Mouse (Mus musculus): ENCODE measurements at regions not wholly inside any gene's neighbourhood (a gene's known extent, or its start where the extent isn't known, plus 50 kb on each side); places are given as distances from the start of the nearest gene placed in this dataset.

DNA sequence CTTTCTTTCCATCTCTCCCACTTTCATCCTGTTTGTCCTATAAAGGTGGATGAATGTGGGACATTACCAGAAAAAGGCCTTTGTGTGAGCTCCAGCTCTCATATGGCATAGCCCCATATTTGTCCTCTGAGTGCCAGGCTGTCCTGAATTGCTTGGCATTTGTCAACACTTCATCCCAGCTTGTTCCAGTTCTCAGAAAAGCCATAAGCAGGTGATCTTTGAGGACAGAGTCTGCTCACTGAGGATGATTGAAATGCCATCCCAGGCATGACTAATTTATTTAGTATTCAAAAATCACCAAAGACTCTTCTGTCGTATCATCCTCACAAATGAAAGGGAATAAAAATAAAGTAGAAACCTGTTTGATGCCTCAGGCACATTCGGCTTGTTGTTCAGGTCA lies 203.6 kb upstream of the Defb41 start:
- TF ChIP-seq MAX (IDR thresholded peaks at IDR 0.05) (no peak), USF1 (IDR thresholded peaks at IDR 0.05; ENCODE audit: low read depth) (no peak), CEBPB (IDR thresholded peaks at IDR 0.05; ENCODE audit: low read depth) (no peak), FOSL1 (IDR thresholded peaks at IDR 0.05; ENCODE audit: insufficient read depth, low read length, poor library complexity, severe bottlenecking) (no peak), CTCF (IDR thresholded peaks at IDR 0.05; ENCODE audit: control insufficient read depth, insufficient read depth, insufficient read length) (no peak), MYOD1 (IDR thresholded peaks at IDR 0.05; ENCODE audit: control insufficient read depth, insufficient read length, low read depth) (no peak), MYOG (IDR thresholded peaks at IDR 0.05; ENCODE audit: control insufficient read depth, extremely low read depth, insufficient read length) (no peak)
- H3ac ChIP-seq (ENCODE audit: control insufficient read depth, insufficient read length, low read depth) = no peak overlapping the region
- H3K79me3 ChIP-seq (ENCODE audit: low read depth) = no peaks in the 10 kb centered on the region

GRCm38 (mm10) chr1:18465303-18465829 lies 200.4 kb upstream of the Defb41 start:
- H3ac ChIP-seq (ENCODE audit: control insufficient read depth, insufficient read length, low read depth) = no peak overlapping the region
- no peaks in the 10 kb centered on the region for H3K36me3 ChIP-seq (ENCODE audit: control insufficient read depth, insufficient read depth)
- no peaks in the 10 kb centered on the region for H3K27me3 ChIP-seq (ENCODE audit: control insufficient read depth, insufficient read depth, insufficient read length)
- no peak overlapping the region for H3K4me3 ChIP-seq (ENCODE audit: insufficient read depth, poor library complexity, severe bottlenecking)
- TF ChIP-seq CEBPB (IDR thresholded peaks at IDR 0.05; ENCODE audit: low read depth) (no peak), MYOD1 (IDR thresholded peaks at IDR 0.05; ENCODE audit: control insufficient read depth, insufficient read length, low read depth) (no peak), USF1 (IDR thresholded peaks at IDR 0.05; ENCODE audit: low read depth) (no peak), MAX (IDR thresholded peaks at IDR 0.05) (no peak), CTCF (IDR thresholded peaks at IDR 0.05; ENCODE audit: control insufficient read depth, insufficient read depth, insufficient read length) (no peak), MYOG (IDR thresholded peaks at IDR 0.05; ENCODE audit: control insufficient read depth, extremely low read depth, insufficient read length) (no peak), FOSL1 (IDR thresholded peaks at IDR 0.05; ENCODE audit: insufficient read depth, low read length, poor library complexity, severe bottlenecking) (no peak)
- H3K79me2 ChIP-seq (ENCODE audit: control insufficient read depth, insufficient read depth) = no peaks in the 10 kb centered on the region
- H3K79me3 ChIP-seq (ENCODE audit: low read depth) = no peaks in the 10 kb centered on the region

More for the DNA sequence above, 203.6 kb upstream of the Defb41 start:
- H3K27me3 ChIP-seq (ENCODE audit: control insufficient read depth, insufficient read depth, insufficient read length) = no peaks in the 10 kb centered on the region
- H3K36me3 ChIP-seq (ENCODE audit: control insufficient read depth, insufficient read depth) = no peaks in the 10 kb centered on the region
- H3K79me2 ChIP-seq (ENCODE audit: control insufficient read depth, insufficient read depth) = no peaks in the 10 kb centered on the region
- H3K4me3 ChIP-seq (ENCODE audit: insufficient read depth, poor library complexity, severe bottlenecking) = no peak overlapping the region

DNA sequence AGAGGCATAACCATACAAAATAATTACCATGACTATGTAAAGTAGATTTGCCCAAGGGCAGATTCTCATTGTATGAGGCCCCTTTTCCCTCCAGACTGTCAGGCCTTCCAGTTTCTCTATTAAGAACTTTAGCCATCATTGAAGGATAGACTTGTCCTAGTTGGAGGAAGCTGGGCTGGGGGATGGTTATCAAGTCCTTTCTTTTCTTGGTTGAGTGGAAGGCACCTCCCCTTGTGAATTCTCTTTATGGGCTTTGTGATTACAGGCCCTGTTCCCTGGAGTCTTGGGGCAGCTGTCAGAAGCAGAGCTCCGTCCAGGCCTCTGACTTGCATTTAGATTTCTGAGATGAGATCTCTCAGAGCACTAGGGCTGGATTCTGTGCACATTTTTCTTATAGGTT lies 198.3 kb upstream of the Defb41 start:
- TF ChIP-seq MYOD1 (IDR thresholded peaks at IDR 0.05; ENCODE audit: control insufficient read depth, insufficient read length, low read depth) (no peak), MAX (IDR thresholded peaks at IDR 0.05) (no peak), FOSL1 (IDR thresholded peaks at IDR 0.05; ENCODE audit: insufficient read depth, low read length, poor library complexity, severe bottlenecking) (no peak), CTCF (IDR thresholded peaks at IDR 0.05; ENCODE audit: control insufficient read depth, insufficient read depth, insufficient read length) (no peak)
- no peaks in the 10 kb centered on the region for H3K79me2 ChIP-seq (ENCODE audit: control insufficient read depth, insufficient read depth)
- H3K4me3 ChIP-seq (ENCODE audit: insufficient read depth, poor library complexity, severe bottlenecking) = no peak overlapping the region
- H3ac ChIP-seq (ENCODE audit: control insufficient read depth, insufficient read length, low read depth) = no peak overlapping the region
- no peaks in the 10 kb centered on the region for H3K36me3 ChIP-seq (ENCODE audit: control insufficient read depth, insufficient read depth)
- no peaks in the 10 kb centered on the region for H3K27me3 ChIP-seq (ENCODE audit: control insufficient read depth, insufficient read depth, insufficient read length)
- no peaks in the 10 kb centered on the region for H3K79me3 ChIP-seq (ENCODE audit: low read depth)

DNA sequence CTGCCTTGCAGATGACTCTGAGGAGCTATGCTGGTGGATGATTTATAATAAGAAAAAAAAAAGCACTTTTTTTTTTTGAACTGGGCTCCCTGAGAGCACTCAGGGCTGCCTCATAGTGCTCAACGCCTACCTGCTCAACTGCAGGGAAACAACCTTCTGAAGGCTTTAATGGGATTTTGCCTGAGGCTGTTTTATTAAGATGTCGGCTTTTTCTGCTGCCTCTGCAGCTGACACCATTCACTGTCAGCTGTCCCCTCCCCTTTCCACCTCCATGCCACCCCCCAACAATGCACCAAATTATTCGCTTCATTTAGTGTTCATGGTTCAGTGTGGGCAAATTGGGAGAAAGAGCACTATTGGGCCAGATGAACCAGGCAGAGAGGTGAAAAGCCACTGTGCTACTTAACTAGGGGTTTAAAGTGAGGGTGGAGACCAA lies 151.4 kb upstream of the Defb41 start:
- no peak overlapping the region for H3ac ChIP-seq (ENCODE audit: control insufficient read depth, insufficient read length, low read depth)
- H3K79me3 ChIP-seq (ENCODE audit: low read depth) = no peaks in the 10 kb centered on the region
- no peaks in the 10 kb centered on the region for H3K79me2 ChIP-seq (ENCODE audit: control insufficient read depth, insufficient read depth)
- no peak overlapping the region for H3K4me3 ChIP-seq (ENCODE audit: insufficient read depth, poor library complexity, severe bottlenecking)
- TF ChIP-seq USF1 (IDR thresholded peaks at IDR 0.05; ENCODE audit: low read depth) = no peak
- TF ChIP-seq MAX (IDR thresholded peaks at IDR 0.05) = no peak
- no peak for TF ChIP-seq CEBPB (IDR thresholded peaks at IDR 0.05; ENCODE audit: low read depth)
- no peak for TF ChIP-seq FOSL1 (IDR thresholded peaks at IDR 0.05; ENCODE audit: insufficient read depth, low read length, poor library complexity, severe bottlenecking)
- TF ChIP-seq CTCF (IDR thresholded peaks at IDR 0.05; ENCODE audit: control insufficient read depth, insufficient read depth, insufficient read length) = no peak
- no peak for TF ChIP-seq MYOG (IDR thresholded peaks at IDR 0.05; ENCODE audit: control insufficient read depth, extremely low read depth, insufficient read length)
- TF ChIP-seq MYOD1 (IDR thresholded peaks at IDR 0.05; ENCODE audit: control insufficient read depth, insufficient read length, low read depth) = no peak
- no peaks in the 10 kb centered on the region for H3K27me3 ChIP-seq (ENCODE audit: control insufficient read depth, insufficient read depth, insufficient read length)
- no peaks in the 10 kb centered on the region for H3K36me3 ChIP-seq (ENCODE audit: control insufficient read depth, insufficient read depth)

- no peak overlapping the region for H3ac ChIP-seq (ENCODE audit: control insufficient read depth, insufficient read length, low read depth)
- H3K79me3 ChIP-seq (ENCODE audit: low read depth) = no peaks in the 10 kb centered on the region
- no peaks in the 10 kb centered on the region for H3K79me2 ChIP-seq (ENCODE audit: control insufficient read depth, insufficient read depth)
- H3K27me3 ChIP-seq (ENCODE audit: control insufficient read depth, insufficient read depth, insufficient read length) = no peaks in the 10 kb centered on the region
- H3K4me3 ChIP-seq (ENCODE audit: insufficient read depth, poor library complexity, severe bottlenecking) = no peak overlapping the region
- TF ChIP-seq USF1 (IDR thresholded peaks at IDR 0.05; ENCODE audit: low read depth) (no peak), MAX (IDR thresholded peaks at IDR 0.05) (no peak)
- no peaks in the 10 kb centered on the region for H3K36me3 ChIP-seq (ENCODE audit: control insufficient read depth, insufficient read depth)
Observed at GRCm38 (mm10) chr1:18415879-18416278, 150.9 kb upstream of the Defb41 start.

DNA sequence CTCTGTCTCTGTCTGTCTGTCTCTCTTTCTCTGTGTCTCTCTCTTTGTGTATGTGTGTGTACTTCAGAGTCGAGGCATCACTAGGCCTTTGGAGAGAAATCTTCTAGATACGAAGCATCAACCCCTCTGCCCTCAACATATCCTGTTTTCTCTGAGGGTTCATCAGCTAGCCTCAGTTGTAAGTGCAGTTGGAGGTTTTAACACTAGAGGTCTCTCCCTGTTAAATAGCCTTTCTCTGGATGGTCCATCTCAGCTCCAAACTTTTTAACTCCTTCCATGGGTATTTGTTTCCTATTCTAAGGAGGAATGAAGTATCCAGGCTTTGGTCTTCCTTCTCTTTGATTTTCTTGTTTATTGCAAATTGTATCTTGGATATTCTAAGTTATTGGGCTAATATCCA lies 147.8 kb upstream of the Defb41 start:
- Histone ChIP-seq H3K79me2 (ENCODE audit: control insufficient read depth, insufficient read depth) (no peaks in the 10 kb centered on the region), H3ac (ENCODE audit: control insufficient read depth, insufficient read length, low read depth) (no peak overlapping the region), H3K36me3 (ENCODE audit: control insufficient read depth, insufficient read depth) (no peaks in the 10 kb centered on the region), H3K79me3 (ENCODE audit: low read depth) (no peaks in the 10 kb centered on the region), H3K4me3 (ENCODE audit: insufficient read depth, poor library complexity, severe bottlenecking) (no peak overlapping the region), H3K27me3 (ENCODE audit: control insufficient read depth, insufficient read depth, insufficient read length) (no peaks in the 10 kb centered on the region)
- TF ChIP-seq MYOG (IDR thresholded peaks at IDR 0.05; ENCODE audit: control insufficient read depth, extremely low read depth, insufficient read length) (no peak), CTCF (IDR thresholded peaks at IDR 0.05; ENCODE audit: control insufficient read depth, insufficient read depth, insufficient read length) (no peak), USF1 (IDR thresholded peaks at IDR 0.05; ENCODE audit: low read depth) (no peak), CEBPB (IDR thresholded peaks at IDR 0.05; ENCODE audit: low read depth) (no peak), FOSL1 (IDR thresholded peaks at IDR 0.05; ENCODE audit: insufficient read depth, low read length, poor library complexity, severe bottlenecking) (no peak), MYOD1 (IDR thresholded peaks at IDR 0.05; ENCODE audit: control insufficient read depth, insufficient read length, low read depth) (no peak), MAX (IDR thresholded peaks at IDR 0.05) (no peak)

Data from C2C12 (cell line).